Mouse (Mus musculus) ES-E14 (cell line): Measurements from ENCODE around the gene Rfx5.

Experiments used
- CHD2 ChIP-seq: IDR thresholded peaks from 2 replicates; pipeline ENCODE4 v1.6.1; 2014; ENCODE audit warnings: mild to moderate bottlenecking, low read depth, low read length, inconsistent platforms
- HCFC1 ChIP-seq: IDR thresholded peaks from 2 replicates; pipeline ENCODE4 v1.6.1; 2012; ENCODE audit warnings: low read length, inconsistent platforms, borderline replicate concordance; ENCODE audit not compliant: insufficient read depth
- MAFK ChIP-seq: IDR thresholded peaks from 2 replicates; pipeline ENCODE4 v1.6.1; 2014; ENCODE audit warnings: mild to moderate bottlenecking, low read depth, low read length, inconsistent platforms; ENCODE audit not compliant: insufficient read depth
- ZNF384 ChIP-seq: IDR thresholded peaks from 2 replicates; pipeline ENCODE4 v1.6.1; 2012; ENCODE audit warnings: low read depth, low read length, inconsistent platforms

- no peak for TF ChIP-seq ZNF384
- TF ChIP-seq HCFC1: no peak
- no peak for TF ChIP-seq CHD2
- TF ChIP-seq MAFK: no peak
These were observed 43.1 kb downstream of the Rfx5 start for GRCm38 (mm10) chr3:94996946-94997345.
